Mouse (Mus musculus): Measurements from ENCODE around the gene Atxn7l3b. TPM values are rescaled to one million over a fixed set of nuclear protein-coding genes. Genes with fewer than 3 reads are reported as not detected.
A peak's percentile ranks its signal among the peaks of the same experiment; 100 is the strongest.
"Not testable (repeated sequence)": the region's sequence is repeated elsewhere in the genome, so short reads cannot be mapped to it uniquely, and the experiment has no call there.

Gene Atxn7l3b
- 100 to 1,000 TPM; 190 to 219 TPM for total RNA-seq (2021)

DNA sequence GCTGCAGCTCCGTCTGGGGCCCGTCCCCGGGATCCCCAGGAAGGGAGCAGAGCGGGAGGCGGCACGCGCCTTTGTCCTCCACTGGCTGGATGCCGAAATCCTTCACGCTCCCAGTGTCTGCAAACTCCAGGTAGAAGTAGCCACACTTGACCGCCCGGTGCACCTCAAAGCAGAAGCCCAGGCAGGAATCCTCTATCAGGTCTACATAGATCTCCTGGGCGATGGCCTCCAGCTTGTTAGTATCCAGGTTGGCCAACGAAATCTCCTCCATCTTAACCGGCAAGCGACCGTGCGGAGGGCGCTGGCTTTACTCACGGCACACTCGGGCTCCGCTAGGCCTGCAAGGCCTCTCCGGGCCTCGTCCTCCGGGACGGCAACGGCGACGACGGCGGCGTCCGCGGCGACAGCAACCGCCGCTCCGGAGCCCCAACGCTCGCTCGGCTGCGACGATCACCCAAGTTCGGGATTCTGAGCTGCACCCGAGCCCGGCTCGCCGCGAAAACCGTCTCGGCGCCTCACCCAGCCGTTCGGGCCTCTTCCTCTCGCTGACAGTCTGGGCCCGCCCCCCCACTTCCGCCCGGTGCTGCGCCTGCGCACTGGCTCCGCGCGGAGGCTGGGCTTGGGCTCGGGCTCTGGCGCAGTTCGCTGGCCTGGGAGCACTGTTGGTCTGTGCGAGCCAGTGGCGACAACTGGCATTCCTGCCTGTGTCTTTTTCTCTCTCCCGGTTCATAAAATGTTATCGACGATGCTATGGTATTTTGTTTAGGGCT lies at the start of gene Atxn7l3b:
Atxn7l3b (minus strand) TSS at position 550 of the 770 bp plus-strand sequence.
- DNase-seq (ENCODE audit: low spot score in 2 of 2): peak; percentile 94 to 97
- intact Hi-C loops (cut with DNase I): no loop called here

DNA sequence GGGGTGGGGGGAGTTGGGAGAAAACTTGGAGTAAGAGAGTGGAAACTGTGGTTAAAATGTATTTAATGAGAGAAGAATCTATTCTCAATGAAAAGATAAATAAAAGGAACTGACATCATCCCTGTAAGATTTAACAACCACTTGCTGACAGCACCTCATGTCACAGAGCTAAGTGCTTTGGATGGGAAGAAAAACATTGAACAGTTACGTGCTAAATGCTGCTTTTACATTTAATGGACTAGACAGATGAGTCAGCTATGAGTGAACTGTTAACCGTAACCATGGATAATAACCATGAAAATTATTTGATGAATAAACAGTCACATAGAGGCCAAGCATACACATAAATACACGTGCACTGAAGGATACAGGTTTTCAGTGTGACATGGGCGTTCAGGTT lies 48.8 kb upstream of the Atxn7l3b start:
- intact Hi-C loops (cut with DNase I): no loop called here
- DNase-seq (ENCODE audit: low spot score in 2 of 2): no peak

DNA sequence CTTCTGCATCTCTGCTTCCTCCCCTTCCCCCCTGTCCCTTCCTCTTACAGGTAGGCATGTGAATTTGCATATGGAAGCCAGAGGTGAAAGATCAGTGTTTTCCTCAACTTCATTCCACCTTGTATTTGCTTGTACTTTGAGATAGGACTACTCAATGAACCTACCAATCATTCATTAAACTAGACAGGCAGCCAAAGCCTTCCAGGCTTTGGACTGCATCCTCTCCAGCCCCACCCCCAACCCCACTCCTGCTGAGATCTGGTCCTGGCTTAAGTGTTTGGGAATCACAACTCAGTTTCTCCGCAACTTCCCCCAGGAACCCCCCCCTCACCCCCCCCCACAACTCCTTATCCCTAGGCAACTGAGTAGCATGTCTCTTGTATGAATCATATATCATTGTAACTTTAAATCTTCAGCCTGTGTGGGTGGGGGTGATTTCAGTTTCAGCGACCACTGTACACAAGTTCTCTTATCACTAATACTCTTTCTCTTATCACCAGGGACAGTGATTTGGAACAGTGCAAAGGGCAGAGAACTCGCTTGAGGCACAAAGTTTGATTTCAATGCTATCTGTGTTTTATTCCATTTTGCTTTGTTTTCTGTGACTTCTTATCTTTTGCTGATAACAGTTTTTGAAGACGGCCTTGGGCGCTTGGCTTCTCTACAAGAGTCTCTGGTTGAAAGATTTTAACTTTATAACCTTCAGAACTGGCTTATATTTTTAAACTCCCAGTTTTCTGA lies 44.7 kb upstream of the Atxn7l3b start:
- intact Hi-C loops (cut with DNase I): no loop called here
- no peak for DNase-seq (ENCODE audit: low spot score in 2 of 2)

DNA sequence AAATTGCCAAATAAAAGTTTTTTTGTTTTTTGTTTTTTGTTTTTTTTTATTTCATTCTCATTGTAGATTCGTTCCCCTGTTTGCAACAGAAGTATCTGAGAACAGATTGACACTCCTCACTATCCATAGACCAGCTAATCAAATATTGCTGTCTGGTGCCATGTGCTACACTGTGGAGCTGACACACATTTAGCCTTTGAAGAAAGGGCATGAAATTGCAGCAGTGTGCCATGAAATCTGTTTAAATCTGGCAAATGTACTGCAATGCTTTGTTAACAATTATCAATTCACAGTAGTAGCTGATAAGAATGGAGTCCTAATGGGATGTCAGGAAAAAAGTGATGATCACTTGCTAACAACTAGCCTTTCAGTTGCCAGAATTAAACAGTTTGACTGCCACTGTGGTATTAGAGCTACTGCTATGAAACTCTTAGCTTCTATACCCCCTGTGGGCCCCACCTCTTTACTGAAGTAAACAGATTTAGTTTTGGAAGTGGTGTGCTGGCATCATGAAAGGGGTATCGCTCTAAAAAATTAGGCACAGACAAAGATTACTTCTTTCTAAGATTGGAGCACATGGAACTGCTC lies 41.3 kb upstream of the Atxn7l3b start:
- no peak for DNase-seq (ENCODE audit: low spot score in 2 of 2)
- intact Hi-C loops (cut with DNase I): no loop called here

DNA sequence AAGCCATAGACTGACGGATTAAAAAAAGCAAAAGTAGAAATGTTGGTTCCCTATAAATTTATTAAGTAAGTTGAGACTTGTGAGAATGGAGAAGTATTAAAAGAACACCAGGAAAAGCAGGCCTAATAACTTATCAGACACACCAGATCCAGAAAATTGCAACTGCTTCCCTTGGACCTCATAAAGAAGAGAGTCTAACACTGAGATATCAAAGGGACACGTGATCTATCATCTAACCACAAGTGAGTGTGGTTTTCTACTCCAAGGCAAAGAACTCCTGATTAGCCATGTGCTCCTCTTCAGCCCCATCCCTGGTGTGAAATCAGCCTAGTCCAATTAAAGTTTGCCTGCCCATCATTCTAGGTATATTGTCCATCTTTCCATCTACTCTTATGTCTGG lies 38.8 kb upstream of the Atxn7l3b start:
- no peak for DNase-seq (ENCODE audit: low spot score in 2 of 2)
- intact Hi-C loops (cut with DNase I): no loop called here

DNA sequence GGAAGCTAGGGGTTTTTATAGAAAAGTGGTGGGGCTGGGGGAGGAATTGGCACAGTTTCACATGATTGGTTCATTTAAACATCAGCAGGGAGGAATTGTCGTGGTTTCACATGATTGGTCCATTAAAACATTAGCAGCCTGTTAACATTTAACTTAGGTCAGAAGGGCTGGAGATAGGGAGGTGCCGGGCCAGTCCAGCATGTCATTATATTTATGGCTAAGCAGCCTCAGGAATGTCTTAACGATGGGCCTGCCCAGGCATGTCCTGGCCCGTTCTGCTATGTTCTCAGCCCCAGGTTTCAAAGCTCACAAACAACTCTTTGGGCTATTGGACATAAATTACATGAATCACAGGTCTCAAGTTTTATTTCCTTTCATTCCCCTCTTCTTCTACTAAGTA lies 33.4 kb upstream of the Atxn7l3b start:
- DNase-seq (ENCODE audit: low spot score in 2 of 2); intact Hi-C loops (cut with DNase I): not testable (repeated sequence)

DNA sequence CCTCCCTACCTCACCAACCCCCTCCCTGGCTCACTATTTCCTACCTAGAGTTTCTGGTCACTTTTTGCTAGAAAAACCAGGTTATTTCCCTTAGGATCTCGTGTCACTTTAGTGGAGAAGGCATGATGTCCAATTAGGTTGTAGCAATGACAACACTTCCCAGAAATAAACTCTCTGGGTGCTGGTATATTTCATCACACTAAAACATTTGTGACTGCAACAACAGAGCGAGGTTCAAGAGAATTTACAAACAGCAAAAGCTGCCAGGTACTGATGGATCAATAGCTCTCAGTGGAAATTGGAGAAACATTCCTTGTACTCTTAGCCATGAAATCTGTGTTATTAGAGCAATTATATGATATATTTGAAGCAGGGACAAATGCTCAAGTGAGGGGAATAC lies 25.3 kb upstream of the Atxn7l3b start:
- intact Hi-C loops (cut with DNase I): no loop called here
- DNase-seq (ENCODE audit: low spot score in 2 of 2): no peak

DNA sequence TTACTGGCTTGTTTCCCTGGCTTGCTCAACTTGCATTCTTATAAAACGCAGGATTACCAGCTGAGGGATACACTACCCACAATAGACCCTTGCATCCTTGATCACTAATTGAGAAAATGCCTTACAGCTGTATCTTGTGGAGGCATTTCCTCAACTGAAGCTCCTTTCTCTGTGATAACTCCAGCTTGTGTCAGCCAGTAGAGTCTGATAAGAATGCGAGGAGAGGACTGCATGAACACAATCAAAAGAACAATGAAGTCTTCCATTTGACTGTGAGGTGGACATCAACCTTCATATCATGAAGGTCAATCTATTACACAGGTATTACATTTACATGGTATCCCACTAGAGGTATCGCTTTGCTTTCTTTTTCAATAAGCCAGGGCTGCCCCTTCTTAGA lies 19.7 kb upstream of the Atxn7l3b start:
- no peak for DNase-seq (ENCODE audit: low spot score in 2 of 2)
- intact Hi-C loops (cut with DNase I): no loop called here

DNA sequence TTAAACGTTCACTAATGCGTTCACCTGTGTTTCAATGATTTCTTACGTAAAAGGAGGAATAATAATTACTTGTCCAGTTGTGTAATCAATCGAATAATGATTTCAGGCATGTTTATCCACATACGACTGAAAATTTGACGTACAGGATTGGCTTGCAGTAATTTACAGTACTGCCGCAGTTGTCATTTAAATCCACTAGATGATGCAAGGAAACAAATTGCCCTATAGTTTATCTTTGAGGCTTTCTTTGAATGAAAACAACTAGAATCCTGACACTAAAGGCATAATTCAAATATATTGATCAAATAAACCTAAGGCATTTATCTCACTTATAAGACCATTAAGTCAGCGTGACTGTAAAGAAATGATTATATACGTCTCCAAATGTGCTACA lies 418 bp upstream of the Atxn7l3b start:
- intact Hi-C loops (cut with DNase I): no loop called here
- DNase-seq (ENCODE audit: low spot score in 2 of 2): no peak

DNA sequence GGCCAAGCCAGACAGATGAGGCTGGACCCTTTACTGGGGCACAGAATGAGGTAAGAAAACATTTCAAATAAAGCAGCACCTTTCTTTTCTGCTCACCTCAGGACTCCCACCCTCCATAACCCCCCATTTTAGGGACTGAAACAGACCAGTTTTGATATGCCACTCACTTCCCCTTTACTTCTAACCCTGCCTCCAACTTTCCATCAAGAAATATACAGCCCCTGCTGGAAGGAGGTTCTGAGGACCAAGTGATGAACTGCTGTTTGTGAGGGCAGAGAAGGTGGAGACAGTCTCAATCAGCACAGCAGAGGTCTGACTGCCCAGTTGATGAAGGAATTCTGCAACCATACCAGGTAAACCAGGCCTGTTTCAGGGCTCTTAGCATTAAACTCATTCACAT lies 1.8 kb downstream of the Atxn7l3b start:
- intact Hi-C loops (cut with DNase I): no loop called here
- no peak for DNase-seq (ENCODE audit: low spot score in 2 of 2)

DNA sequence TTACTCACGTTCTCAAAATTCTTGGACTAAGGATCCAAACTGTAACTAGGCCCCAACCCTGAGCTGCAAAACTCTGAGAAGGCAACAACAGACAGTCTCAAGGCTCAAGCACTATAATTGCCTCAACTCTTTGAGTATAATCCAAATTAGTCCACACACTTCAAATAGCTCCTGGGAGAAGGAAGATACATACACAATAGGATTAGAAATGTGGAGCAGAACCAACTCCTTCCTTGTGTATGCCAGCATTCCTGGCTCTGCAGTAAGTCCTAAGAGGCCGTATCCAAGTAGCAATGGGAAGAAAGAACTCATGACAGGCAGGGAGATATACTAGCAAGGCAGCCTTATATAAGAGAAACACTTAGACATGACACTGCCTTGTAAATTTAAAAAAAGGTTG lies 2.5 kb downstream of the Atxn7l3b start:
- DNase-seq (ENCODE audit: low spot score in 2 of 2): no peak
- intact Hi-C loops (cut with DNase I): no loop called here

DNA sequence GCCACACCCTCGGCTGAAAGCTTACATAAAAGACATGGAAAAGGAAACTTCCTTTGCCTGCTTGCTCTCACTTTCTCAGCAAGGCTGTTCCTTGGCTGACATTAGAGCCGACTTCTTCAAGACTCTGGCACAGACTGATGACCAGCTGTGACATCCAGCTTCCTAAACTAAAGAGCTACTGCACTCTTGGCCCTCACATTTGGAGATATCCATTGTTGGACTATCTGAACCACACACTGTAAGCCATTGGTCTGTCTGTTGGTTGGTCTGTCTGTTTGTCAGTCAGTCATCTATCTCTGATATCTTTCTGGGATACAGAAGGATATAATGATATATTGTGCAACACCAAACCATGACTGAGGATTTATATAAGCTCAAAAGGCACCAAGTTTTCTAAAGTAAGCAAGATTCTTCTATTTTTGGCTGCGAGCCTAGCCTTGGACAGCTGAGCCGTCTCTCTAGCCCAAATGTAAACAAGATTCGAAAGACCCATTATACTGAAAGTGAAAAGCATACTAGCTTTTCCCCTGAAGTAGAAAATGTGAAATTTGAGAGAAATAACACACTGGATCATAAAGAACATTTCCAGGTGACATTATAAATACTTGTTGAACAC lies 12.1 kb downstream of the Atxn7l3b start:
- intact Hi-C loops (cut with DNase I): no loop called here
- DNase-seq (ENCODE audit: low spot score in 2 of 2): no peak

DNA sequence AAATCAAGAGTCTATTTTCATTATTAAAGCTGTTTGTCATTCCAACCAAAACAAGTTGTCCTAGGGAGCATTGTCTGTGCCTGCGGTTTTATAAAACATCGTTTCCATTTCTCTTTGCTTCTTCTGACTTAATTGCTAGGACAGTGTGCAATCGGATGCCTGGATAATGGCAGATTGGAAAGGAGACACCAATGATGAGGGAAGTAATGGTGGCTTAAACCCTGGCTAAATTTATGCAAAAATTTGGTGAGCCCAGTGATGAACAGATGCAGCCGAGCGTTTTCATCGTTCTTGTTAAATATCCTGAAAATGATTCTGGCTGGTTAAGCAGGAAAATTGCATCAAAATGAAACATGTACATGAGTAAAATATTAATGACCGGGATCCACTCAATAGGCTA lies 28.6 kb downstream of the Atxn7l3b start:
- intact Hi-C loops (cut with DNase I): no loop called here
- DNase-seq (ENCODE audit: low spot score in 2 of 2): no peak

DNA sequence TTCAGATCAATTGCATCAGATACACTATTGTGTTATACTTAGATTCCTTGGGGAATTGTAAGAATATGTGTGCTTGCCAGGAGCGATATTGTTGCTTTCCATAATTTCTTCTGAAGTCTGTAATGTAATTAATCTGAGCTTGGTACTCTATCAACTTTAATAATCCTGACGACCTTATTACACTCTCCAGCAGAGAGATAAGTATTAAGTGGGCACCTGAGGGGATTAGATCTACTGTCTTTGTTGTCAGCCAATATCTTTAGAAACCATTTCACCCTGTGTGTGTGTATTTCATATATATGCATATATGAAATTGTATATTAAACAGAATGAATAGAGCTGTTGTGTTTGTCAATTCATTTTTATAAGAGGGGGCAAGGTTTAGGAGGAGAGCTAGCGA lies 29.0 kb downstream of the Atxn7l3b start:
- intact Hi-C loops (cut with DNase I): no loop called here
- DNase-seq (ENCODE audit: low spot score in 2 of 2): no peak

DNA sequence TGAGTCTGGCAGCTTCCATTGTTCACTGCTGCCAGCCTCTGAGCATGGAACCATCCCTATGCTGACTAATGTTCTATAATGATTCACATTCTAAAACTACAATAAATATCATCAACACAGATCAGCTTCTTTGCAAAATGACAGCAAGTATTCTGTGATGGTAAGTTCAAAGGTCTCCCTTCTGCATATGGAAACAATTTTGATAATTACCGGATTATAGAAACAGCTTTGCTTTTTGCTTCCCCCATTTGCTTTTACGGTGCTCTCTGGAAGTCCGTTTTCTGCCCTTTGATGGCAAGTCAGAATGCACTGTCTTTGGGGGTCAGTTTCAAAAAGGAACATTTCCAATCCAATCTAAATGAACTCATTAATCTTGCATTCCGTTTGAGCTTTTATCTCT lies 32.2 kb downstream of the Atxn7l3b start:
- intact Hi-C loops (cut with DNase I): no loop called here
- DNase-seq (ENCODE audit: low spot score in 2 of 2): no peak

DNA sequence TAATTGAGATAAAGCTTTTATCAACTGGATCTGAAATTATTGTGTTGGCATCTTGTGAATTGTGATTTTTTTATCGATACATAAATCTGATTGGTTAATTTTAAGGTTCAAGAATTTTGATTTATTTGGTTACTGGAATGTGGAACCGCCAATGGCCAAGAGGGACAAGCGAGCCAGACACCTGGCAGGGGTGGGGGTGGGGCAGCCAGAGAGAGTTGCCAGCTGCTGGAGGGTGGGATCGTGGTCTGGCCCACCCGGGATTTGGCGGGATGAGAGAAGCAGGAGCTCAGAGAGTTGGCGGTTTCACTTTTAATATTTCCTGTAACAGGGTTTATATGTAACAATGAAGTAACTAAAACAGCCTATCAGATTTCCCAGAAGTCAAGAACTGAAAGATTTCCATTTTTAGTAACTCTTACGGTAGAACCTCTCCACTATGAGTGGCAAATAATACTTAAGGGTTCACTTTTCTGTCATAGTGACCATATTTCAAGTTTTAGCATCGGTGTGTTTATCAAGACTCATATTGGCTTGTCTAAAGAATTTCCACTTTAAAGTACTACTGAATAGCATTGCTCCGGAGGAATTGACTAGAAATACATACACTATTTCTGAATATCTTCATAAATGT lies 35.1 kb downstream of the Atxn7l3b start:
- intact Hi-C loops (cut with DNase I): no loop called here
- no peak for DNase-seq (ENCODE audit: low spot score in 2 of 2)

DNA sequence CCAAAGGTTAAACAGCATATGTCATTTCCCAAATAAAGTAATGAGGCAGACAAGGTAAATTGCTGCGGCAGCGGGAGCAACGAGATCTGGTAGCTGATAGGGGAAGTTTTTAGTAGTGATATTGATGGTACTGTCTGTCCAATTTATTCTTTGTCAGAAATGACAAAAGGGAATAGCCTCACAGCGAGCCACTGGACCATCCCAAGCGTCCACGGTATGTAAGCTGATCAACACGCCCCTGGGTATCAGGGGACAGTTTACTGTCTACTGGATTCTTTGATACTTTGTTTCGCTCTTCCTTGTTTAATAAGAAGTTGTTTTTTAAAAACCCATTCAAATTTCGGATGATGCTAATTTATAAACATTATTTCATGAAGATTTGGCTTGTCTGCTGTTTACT lies 44.7 kb downstream of the Atxn7l3b start:
- DNase-seq (ENCODE audit: low spot score in 2 of 2): no peak
- intact Hi-C loops (cut with DNase I): no loop called here

DNA sequence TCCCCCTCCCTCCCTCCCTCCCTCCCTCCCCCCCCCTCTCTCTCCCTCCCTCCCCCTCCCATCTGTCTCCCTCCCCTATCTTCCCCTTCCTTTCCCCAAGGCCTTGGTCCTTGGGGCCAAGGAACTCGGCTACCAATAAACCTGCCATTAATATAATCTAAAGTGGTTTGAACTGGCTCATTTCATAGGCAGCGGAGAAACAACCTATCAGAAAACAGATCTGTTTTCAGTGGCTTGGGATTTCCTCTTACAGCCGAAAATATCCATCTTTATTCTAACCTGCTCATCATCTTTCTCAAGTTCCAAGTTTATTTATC lies 45.2 kb downstream of the Atxn7l3b start:
- intact Hi-C loops (cut with DNase I): no loop called here
- DNase-seq (ENCODE audit: low spot score in 2 of 2): no peak

DNA sequence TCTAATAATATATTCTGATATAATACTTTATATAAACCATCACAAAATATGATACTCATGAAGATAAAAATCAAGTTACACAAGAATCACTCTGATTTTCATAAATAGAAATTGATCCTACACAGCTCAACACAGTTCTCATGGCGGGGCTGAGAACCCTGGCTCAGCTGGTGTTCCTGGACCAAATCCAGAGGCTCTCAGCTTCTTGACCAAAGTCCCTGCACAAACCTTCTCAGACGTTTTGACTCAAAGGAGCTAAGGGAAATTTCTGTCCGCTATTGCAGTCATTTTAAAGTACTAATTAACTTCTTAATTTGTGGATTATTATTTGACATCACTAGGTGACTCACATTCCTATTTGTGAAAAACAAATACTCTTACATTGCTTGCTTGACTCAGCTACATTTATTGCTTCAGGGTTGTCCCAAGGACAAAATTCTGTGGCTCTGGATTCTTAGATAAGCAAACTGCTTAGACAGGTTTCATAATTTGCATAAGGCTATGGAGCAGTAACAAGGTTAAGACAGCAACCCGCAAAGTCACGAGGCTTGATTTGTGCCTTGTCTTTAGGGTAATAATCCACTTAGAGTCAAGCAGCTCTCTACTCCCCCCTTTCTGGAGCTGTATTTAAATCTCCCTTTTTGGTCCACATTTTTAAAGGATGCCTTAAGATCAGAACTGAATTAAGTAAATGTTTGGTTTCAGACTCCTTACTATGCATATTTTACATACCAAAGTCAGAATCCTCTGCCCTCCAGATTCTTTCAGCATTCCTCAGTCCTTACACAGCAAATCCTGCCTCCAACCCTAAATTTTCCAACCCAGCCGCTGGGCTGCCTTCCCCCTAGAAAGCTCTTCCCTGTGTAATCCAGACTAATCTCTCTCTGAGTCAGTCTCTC lies 45.8 kb downstream of the Atxn7l3b start:
- no peak for DNase-seq (ENCODE audit: low spot score in 2 of 2)
- intact Hi-C loops (cut with DNase I): no loop called here

All from left cerebral cortex, postnatal 36 days (tissue).